Mouse (Mus musculus): ENCODE data around the gene Nap1l5. TPM values are rescaled to one million over a fixed set of nuclear protein-coding genes. Genes with fewer than 3 reads are reported as not detected.

The Nap1l5 gene
- total RNA-seq, 2 experiments from 2014 or later, result 0.52 to 0.92 TPM

- DNase-seq (ENCODE audit: low spot score), result no peak
- intact Hi-C loops (cut with DNase I), result no loop called here
These were observed 51.1 kb downstream of the Nap1l5 start for GRCm38 (mm10) chr6:58855676-58856367.

Other genes with a start within 250 kb of the Nap1l5 start
- gene Herc3, start 75.6 kb downstream of the Nap1l5 start, total RNA-seq (2021), result 10 to 100 TPM; 34.5 to 63.2 TPM
- 10 to 100 TPM; 21.2 to 27.4 TPM for gene Fam13a, start 117.5 kb upstream of the Nap1l5 start, total RNA-seq (2021)

All from heart, postnatal 25 days (tissue).